Mouse (Mus musculus): ENCODE data around the gene Olfr1502.

DNA sequence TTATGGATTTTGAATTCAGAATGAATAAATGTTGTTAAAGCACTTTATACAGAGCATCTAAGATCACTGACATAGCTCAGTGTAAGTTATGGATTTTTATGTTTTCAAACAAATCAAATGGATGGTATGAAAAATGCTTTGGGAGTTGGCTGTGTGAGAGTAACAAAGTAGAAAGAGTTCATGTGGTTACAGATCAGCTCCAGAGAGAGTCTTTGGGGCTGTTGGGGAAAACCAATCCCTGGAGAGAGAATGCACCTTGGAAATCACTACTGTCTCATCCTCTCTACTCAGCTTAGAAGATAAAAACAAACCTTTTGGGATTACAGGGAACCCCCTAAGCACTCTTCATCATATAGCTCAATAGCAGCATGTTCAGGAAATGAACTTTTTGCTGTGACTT is 42.2 kb upstream of the Olfr1502 start, which contains the start of gene Olfr1499:
- TF ChIP-seq CTCF (IDR thresholded peaks at IDR 0.05; ENCODE audit: insufficient read depth, low read length) (no peak), POLR2A (IDR thresholded peaks at IDR 0.05; ENCODE audit: borderline replicate concordance, extremely low read depth, low read depth, low read length) (no peak)
